Mouse (Mus musculus) cortical plate, adult 2 months (tissue): ENCODE data around the gene Gm20683.
A peak's percentile ranks its signal among the peaks of the same experiment; 100 is the strongest.

Experiments used
- CTCF ChIP-seq: fragments of 200-500 bp; IDR thresholded peaks from 2 replicates; pipeline ENCODE4 v1.5.1; 2011; ENCODE audit warnings: mild to moderate bottlenecking, control low read depth, low read length; ENCODE audit not compliant: insufficient read depth; ENCODE audit errors: extremely low read depth
- POLR2A ChIP-seq: fragments of 200-500 bp; IDR thresholded peaks from 2 replicates; pipeline ENCODE4 v1.6.1; 2011; ENCODE audit warnings: mild to moderate bottlenecking, low read length, control low read depth; ENCODE audit not compliant: insufficient read depth; ENCODE audit errors: extremely low read depth

DNA sequence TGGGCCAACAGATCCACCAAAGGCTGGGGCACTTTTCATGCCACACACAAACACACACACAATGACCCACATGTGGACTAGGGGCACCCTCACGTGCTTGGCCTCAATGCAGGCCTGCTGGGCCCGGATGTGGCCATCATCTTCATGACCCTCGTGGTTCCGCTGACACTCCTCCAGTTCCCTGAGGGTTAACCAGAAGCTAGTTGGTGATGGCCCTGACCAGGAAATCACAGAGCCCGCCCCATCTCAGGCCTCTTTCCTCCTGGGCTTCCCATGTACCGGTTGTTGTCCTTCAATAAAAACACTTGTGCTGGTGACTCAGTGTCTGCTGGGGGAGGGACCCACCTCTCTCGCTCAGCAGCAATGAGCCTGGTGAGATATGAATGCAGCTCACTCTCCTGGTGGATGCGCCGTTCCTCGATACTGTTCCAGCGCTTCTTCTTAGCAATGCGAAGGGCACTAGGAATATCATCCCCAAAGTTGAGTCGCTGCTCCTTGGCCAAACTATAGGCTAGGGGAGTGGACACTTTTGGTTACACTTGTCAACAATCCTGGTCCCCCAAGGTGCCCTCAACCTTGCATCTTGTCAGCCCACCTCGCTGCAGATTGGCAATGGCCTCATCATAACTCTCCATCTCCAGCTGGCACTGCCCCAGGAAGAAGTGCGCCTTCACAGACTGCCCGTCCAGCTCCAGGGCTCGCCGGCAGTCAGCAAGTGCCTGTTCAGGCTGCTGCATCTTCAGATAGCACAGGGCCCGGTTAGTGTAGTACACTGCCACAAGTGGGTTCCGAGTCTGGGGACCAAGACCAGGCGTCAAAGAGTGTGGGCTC, 9.9 kb downstream of the Gm20683 start:
- TF ChIP-seq CTCF (no peak), POLR2A (0 out of 2 replicates have a peak, but pooled peaks have one; percentile 12)
